Mouse (Mus musculus): ENCODE data around the gene Chn2.

GRCm38 (mm10) chr6:54088168-54088567, 48.8 kb downstream of the Chn2 start:
- TF ChIP-seq CTCF (conservative IDR thresholded peaks at IDR 0.05; ENCODE audit: low read length) (no peak), POU5F1 (IDR thresholded peaks at IDR 0.05; ENCODE audit: borderline replicate concordance, low read length) (no peak)

All from E14TG2a.4 (cell line).